Mouse (Mus musculus) kidney, embryonic 15.5 days (tissue): ENCODE data around the gene Eif1. TPM values are rescaled to one million over a fixed set of nuclear protein-coding genes. Genes with fewer than 3 reads are reported as not detected.
"Not testable (repeated sequence)": the region's sequence is repeated elsewhere in the genome, so short reads cannot be mapped to it uniquely, and the experiment has no call there.

Experiments
- ATAC-seq: fragments of 200-750 bp; cut with Nextera tagmentation; replicated peaks from 2 replicates; pipeline ENCODE4 v1.8.0; 2017; ENCODE audit warnings: moderate TSS enrichment; ENCODE audit not compliant: low FRiP score
- H3K27ac ChIP-seq: fragments of 300-500 bp; sonication (generic); 2 replicates; pipeline ENCODE4 v1.5.1; 2015; ENCODE audit warnings: mild to moderate bottlenecking, inconsistent platforms
- H3K27me3 ChIP-seq: fragments of 300-500 bp; sonication (generic); 2 replicates; pipeline ENCODE4 v1.6.1; 2015; ENCODE audit warnings: inconsistent platforms
- H3K36me3 ChIP-seq: fragments of 300-500 bp; sonication (generic); 2 replicates; pipeline ENCODE4 v1.6.1; 2015; ENCODE audit warnings: inconsistent platforms
- H3K4me1 ChIP-seq: fragments of 300-500 bp; sonication (generic); 2 replicates; pipeline ENCODE4 v1.6.1; 2015; ENCODE audit warnings: inconsistent platforms
- H3K4me2 ChIP-seq: fragments of 300-500 bp; sonication (generic); 2 replicates; pipeline ENCODE4 v1.6.1; 2015; ENCODE audit warnings: moderate library complexity, mild to moderate bottlenecking, inconsistent platforms
- H3K4me3 ChIP-seq: fragments of 300-500 bp; sonication (generic); replicated peaks from 2 replicates; pipeline ENCODE4 v1.5.1; 2015; ENCODE audit warnings: mild to moderate bottlenecking, inconsistent platforms
- H3K9ac ChIP-seq: fragments of 300-500 bp; sonication (generic); 2 replicates; pipeline ENCODE4 v1.6.1; 2015; ENCODE audit warnings: mild to moderate bottlenecking, inconsistent platforms
- H3K9me3 ChIP-seq: fragments of 300-500 bp; sonication (generic); replicated peaks from 2 replicates; pipeline ENCODE4 v1.6.1; 2016; ENCODE audit warnings: inconsistent platforms
- WGBS: fragments of 180-500 bp; shearing (Covaris S2); methylation state at CpG from one replicate; pipeline ENCODE4 v1.1.7; 2015; ENCODE audit warnings: mixed read lengths; 5-methylcytosine and 5-hydroxymethylcytosine counted together
- polyA plus RNA-seq: library from polyadenylated mRNA; unstranded; fragments of >200 nt; fragmentation: Nextera tagmentation; extraction: Ambion mirVana; gene quantifications from 2 replicates; pipeline ENCODE4 v1.2.1, GENCODE M21; 2015

The Eif1 gene
- polyA plus RNA-seq, 1 experiment from 2014 or later: 1,620 TPM

GRCm38 (mm10) chr11:100315439-100315838, 4.2 kb upstream of the Eif1 start:
- ATAC-seq: no peak
- WGBS: 94% methylated on average over 5 of the region's 5 CpGs
- no peaks in the 10 kb centered on the region for H3K9me3 ChIP-seq

GRCm38 (mm10) chr11:100317826-100318380, 1.8 kb upstream of the Eif1 start:
- WGBS: 50% methylated on average over 6 of the region's 6 CpGs
- H3K4me1 ChIP-seq: peaks cover 15% of the 10 kb centered on the region
- no peaks in the 10 kb centered on the region for H3K27me3 ChIP-seq
- H3K27ac ChIP-seq: no peak overlapping the region
- H3K36me3 ChIP-seq: peaks cover 24% of the 10 kb centered on the region
- no peak for ATAC-seq
- H3K9me3 ChIP-seq: no peaks in the 10 kb centered on the region
- H3K9ac ChIP-seq: no peak overlapping the region
- H3K4me3 ChIP-seq: no peak overlapping the region
- H3K4me2 ChIP-seq: no peak overlapping the region

More at GRCm38 (mm10) chr11:100315439-100315838, 4.2 kb upstream of the Eif1 start:
- H3K27ac ChIP-seq: no peak overlapping the region
- no peak overlapping the region for H3K4me2 ChIP-seq
- H3K9ac ChIP-seq: no peak overlapping the region
- peaks cover under 1% of the 10 kb centered on the region; the same call in 1 of the 2 replicates for H3K36me3 ChIP-seq
- no peaks in the 10 kb centered on the region for H3K27me3 ChIP-seq
- H3K4me1 ChIP-seq: peaks cover 4% of the 10 kb centered on the region; the same call in 1 of the 2 replicates
- H3K4me3 ChIP-seq: no peak overlapping the region

DNA sequence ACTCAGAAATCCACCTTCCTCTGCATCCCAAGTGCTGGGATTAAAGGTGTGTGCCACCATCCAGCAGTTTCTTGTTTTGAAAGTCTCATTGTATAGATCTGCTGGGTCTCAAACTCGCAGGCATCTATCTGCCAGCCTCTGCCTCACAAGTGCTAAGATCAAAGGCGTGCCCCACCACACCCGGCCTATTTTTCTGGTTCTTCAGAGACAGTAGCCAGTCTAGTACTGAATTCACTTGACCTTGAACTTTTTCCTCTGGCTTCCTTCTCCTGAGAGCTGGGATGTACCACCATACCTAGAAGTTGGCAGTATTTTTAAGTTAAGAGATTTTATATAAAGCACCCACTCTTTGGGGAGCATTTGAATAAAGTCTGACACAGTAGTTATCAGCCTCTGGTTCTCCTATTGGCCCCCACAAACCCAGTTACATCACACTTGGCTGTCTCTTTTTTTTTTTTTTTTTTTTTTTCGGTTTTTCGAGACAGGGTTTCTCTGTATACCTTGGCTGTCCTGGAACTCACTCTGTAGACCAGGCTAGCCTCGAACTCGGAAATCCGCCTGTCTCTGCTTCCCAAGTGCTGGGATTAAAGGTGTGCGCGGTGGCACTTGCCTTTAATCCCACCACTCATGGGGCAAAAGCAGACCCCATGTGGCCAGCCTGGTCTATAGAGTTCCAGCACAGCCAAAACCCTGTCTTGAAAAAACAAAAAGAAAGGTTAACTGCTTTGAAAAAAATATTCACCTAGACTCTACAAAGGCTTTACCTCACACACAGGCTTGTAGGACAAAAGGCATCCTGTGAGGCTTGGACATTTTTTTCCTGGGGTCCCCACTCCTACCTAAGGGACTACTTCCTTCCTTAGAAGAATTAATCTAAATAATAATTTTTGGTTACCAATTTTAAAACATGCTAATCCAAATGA, 895 bp upstream of the Eif1 start:
- 88% methylated on average over 10 of the region's 10 CpGs for WGBS
- H3K27ac ChIP-seq: peak overlapping the region; percentile 75
- H3K9ac ChIP-seq: 0 out of 2 replicates have a peak overlapping the region, but pooled peaks have one; percentile 24
- H3K36me3 ChIP-seq: peaks cover 25% of the 10 kb centered on the region
- no peaks in the 10 kb centered on the region for H3K27me3 ChIP-seq
- peak overlapping the region; percentile 84 for H3K4me3 ChIP-seq
- H3K4me2 ChIP-seq: peak overlapping the region; percentile 66
- H3K9me3 ChIP-seq: no peaks in the 10 kb centered on the region
- ATAC-seq: no peak; the same call in 1 of the 2 replicates
- peaks cover 15% of the 10 kb centered on the region for H3K4me1 ChIP-seq

GRCm38 (mm10) chr11:100320172-100320630, 516 bp downstream of the Eif1 start:
- H3K9ac ChIP-seq: peak overlapping the region; percentile 96
- peak overlapping the region; percentile 84 for H3K4me3 ChIP-seq
- peaks cover 15% of the 10 kb centered on the region for H3K4me1 ChIP-seq
- no peaks in the 10 kb centered on the region for H3K27me3 ChIP-seq
- H3K36me3 ChIP-seq: peaks cover 25% of the 10 kb centered on the region
- no peaks in the 10 kb centered on the region for H3K9me3 ChIP-seq
- H3K4me2 ChIP-seq: peak overlapping the region; percentile 80
- H3K27ac ChIP-seq: peak overlapping the region; percentile 99
- ATAC-seq: peak; percentile 90
- WGBS: under 1% methylated on average over 31 of the region's 40 CpGs

- Histone ChIP-seq H3K36me3 (peaks cover 25% of the 10 kb centered on the region), H3K9ac (peak overlapping the region; percentile 96), H3K4me1 (peaks cover 15% of the 10 kb centered on the region), H3K27ac (peak overlapping the region; percentile 99), H3K4me3 (peak overlapping the region; percentile 84), H3K4me2 (peak overlapping the region; percentile 80)
- ATAC-seq, H3K9me3 ChIP-seq, H3K27me3 ChIP-seq: not testable (repeated sequence)
- WGBS: 18% methylated on average over 11 of the region's 11 CpGs
Observed at GRCm38 (mm10) chr11:100320701-100321410, 1.2 kb downstream of the Eif1 start.

- Histone ChIP-seq H3K4me1 (peaks cover 15% of the 10 kb centered on the region), H3K4me3 (0 out of 2 replicates have a peak overlapping the region, but pooled peaks have one; percentile 3), H3K36me3 (peaks cover 25% of the 10 kb centered on the region), H3K27ac (peak overlapping the region; percentile 23; the same call in 1 of the 2 replicates), H3K4me2 (peak overlapping the region; percentile 80)
- not testable (repeated sequence) for H3K9ac ChIP-seq, H3K9me3 ChIP-seq, ATAC-seq, H3K27me3 ChIP-seq
- WGBS: 82% methylated on average over 7 of the region's 7 CpGs
Observed at GRCm38 (mm10) chr11:100321479-100322305, 2.0 kb downstream of the Eif1 start.

GRCm38 (mm10) chr11:100322591-100323258, 3.0 kb downstream of the Eif1 start:
- ATAC-seq: no peak
- Histone ChIP-seq H3K9ac (no peak overlapping the region), H3K27me3 (no peaks in the 10 kb centered on the region), H3K4me2 (no peak overlapping the region), H3K9me3 (no peaks in the 10 kb centered on the region), H3K4me1 (peaks cover 15% of the 10 kb centered on the region), H3K36me3 (peaks cover 25% of the 10 kb centered on the region), H3K4me3 (no peak overlapping the region), H3K27ac (peak overlapping the region; percentile 23)
- 74% methylated on average over 3 of the region's 3 CpGs for WGBS

DNA sequence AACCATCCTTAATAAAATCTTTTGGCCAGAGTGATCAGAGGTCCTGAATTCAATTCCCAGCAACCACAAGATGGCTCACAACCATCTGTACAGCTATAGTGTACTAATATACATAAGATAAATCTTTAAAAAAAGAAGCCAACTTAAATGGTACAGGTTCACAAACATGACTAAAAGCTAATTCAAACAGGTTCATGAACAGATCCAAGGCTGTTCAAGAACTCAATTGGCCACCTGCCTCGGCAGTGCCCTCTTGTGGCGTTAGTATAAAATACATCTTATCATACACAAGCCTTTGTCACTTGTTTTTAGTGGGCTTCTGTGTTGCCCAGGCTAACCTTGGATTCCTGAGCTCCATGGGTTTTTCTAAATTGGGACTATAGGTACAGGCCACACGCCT, 3.9 kb downstream of the Eif1 start:
- no peaks in the 10 kb centered on the region for H3K27me3 ChIP-seq
- H3K4me2 ChIP-seq: no peak overlapping the region
- ATAC-seq: no peak
- H3K4me3 ChIP-seq: no peak overlapping the region
- peaks cover 25% of the 10 kb centered on the region for H3K36me3 ChIP-seq
- no peaks in the 10 kb centered on the region for H3K9me3 ChIP-seq
- 22% methylated on average over 3 of the region's 3 CpGs for WGBS
- H3K4me1 ChIP-seq: peaks cover 15% of the 10 kb centered on the region
- no peak overlapping the region for H3K27ac ChIP-seq
- no peak overlapping the region for H3K9ac ChIP-seq

DNA sequence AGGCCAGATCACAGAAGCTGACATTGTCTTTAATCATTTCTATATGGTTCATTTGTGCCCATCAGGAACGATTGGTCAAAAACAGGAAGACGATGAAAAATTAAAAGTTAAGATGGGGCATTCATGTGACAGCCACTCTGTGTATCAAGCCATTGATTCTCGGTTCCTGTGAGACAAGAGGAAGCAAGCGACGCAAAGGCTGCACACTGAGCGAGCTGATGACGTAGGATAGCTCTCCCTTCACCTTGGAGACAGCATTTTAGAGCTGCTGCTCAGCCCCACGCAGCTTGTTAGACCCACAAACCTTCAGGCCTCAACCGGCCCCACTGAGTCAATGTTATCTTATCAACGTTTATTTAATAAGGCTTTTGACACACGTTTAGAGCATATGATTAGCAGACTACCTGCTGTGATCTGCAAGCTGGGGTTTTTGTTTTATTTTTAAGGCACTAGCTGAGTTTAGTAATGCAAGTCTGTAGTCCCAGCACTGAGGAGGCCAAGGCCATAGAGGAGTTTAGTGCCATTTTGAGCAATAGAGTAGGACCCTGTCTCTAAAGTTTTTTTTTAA, 5.5 kb downstream of the Eif1 start:
- Histone ChIP-seq H3K9me3 (no peaks in the 10 kb centered on the region), H3K9ac (no peak overlapping the region), H3K4me2 (no peak overlapping the region), H3K4me3 (no peak overlapping the region), H3K4me1 (peaks cover 13% of the 10 kb centered on the region), H3K36me3 (peaks cover 25% of the 10 kb centered on the region), H3K27ac (no peak overlapping the region), H3K27me3 (no peaks in the 10 kb centered on the region)
- WGBS: 83% methylated on average over 11 of the region's 11 CpGs
- no peak for ATAC-seq

- Histone ChIP-seq H3K9ac (no peak overlapping the region), H3K27ac (no peak overlapping the region), H3K4me2 (no peak overlapping the region), H3K27me3 (no peaks in the 10 kb centered on the region), H3K9me3 (no peaks in the 10 kb centered on the region), H3K4me3 (no peak overlapping the region), H3K36me3 (peaks cover 6% of the 10 kb centered on the region), H3K4me1 (0 out of 2 replicates have a peak, but pooled peaks cover 7% of the 10 kb centered on the region)
- no peak for ATAC-seq
- 81% methylated on average over 11 of the region's 11 CpGs for WGBS
Observed at GRCm38 (mm10) chr11:100327316-100327715, 7.6 kb downstream of the Eif1 start.
